Mouse (Mus musculus) B cell, adult (primary cell): ENCODE data around the gene Kifc5b. TPM values are rescaled to one million over a fixed set of nuclear protein-coding genes. Genes with fewer than 3 reads are reported as not detected.

Experiments
- total RNA-seq: library from RNA; stranded (reverse); gene quantifications from 4 replicates; pipeline ENCODE4 v1.2.4, GENCODE M21; 2023; ENCODE audit not compliant: inconsistent age

The Kifc5b gene
- total RNA-seq, result 6.7 to 9.9 TPM (median 7.9 TPM) in 4 replicates

DNA sequence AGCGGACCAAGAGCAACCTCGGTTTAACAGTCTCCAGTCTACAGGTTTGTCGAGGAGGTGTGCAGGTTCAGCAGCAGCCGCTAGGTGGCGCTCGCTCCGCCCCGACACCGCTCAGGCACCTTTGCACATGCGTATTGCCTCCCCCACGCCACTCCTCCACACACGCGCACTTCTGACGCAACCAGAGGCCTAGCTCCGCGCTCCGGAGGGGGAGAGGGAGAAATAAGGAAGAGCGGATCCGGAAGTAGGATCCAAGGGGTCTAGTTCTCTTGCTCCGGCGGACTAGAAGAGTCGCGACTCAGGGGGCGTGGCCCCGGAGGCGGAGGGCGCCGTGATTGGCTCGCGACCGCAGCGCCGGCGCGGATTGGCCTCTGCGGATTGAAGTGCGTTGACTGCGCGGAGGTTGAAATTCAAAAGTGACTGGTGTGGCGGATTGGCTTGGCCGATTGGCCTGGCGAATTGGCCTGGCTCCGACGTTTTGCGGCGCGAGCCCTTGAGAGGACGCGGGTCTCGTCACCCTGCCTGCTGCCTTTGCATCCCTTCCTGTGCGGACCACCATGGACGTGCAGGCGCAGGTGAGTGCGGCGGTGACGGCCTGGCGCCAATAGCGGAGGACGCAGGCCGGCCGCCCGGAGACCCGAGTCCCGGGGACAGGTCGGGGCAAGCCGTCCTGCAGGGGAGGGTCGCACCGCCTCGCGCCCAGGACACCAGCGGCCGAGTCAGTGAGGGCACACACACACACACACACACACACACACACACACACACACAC lies at the start of gene Kifc5b:
TSS of gene Kifc5b (plus strand) at position 381 of the 772 bp plus-strand sequence.

GRCm38 (mm10) chr17:26932839-26933398 lies 16.0 kb downstream of the Kifc5b start, which contains the start of gene Phf1:
TSS of gene Phf1 (plus strand) at chr17:26933052.

DNA sequence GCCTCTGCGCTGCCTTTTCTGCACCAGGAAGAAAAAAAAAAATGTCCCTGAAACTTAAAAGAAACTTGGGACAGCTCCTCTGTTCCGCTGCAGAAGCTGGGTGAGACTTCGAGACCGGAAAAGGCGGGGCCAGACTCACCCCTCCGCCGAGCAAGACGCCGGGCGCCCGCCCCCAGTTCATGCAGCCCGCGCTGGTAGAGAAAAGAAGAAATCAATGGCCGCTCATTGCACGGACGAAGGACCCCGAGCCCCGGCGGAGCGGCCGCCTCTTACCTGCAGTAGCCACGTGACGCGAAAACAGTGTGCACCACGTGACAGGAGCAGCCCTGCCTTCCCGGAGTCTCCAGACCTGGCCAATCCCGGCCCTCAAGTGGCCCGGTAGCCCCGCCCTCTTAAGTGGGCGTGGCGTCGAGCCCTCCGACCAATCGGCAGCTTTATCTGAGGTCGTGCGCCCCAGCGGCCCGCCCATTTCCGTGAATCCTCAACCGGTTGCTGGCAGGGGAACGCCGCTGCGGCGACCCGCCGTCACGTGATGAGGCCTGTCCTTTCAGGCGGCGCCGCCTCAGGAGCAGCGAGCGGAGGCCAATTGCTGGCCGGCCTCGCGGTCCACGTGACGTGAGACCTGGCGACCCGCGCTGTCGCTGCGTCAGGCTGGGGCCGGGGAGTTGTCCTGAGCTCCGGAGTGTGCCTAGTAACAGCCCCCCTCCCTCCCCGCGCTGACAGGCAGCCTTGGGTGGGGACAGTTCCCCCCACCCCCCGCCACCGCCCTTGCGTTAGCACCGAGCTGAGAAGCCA lies 22.5 kb downstream of the Kifc5b start, which contains the start of gene Cuta:
TSS of gene Cuta (minus strand) at position 392 of the 795 bp plus-strand sequence.

GRCm38 (mm10) chr17:26941031-26941789 lies 24.3 kb downstream of the Kifc5b start, which contains the start of gene Syngap1:
TSS of gene Syngap1 (plus strand) at chr17:26941253.

DNA sequence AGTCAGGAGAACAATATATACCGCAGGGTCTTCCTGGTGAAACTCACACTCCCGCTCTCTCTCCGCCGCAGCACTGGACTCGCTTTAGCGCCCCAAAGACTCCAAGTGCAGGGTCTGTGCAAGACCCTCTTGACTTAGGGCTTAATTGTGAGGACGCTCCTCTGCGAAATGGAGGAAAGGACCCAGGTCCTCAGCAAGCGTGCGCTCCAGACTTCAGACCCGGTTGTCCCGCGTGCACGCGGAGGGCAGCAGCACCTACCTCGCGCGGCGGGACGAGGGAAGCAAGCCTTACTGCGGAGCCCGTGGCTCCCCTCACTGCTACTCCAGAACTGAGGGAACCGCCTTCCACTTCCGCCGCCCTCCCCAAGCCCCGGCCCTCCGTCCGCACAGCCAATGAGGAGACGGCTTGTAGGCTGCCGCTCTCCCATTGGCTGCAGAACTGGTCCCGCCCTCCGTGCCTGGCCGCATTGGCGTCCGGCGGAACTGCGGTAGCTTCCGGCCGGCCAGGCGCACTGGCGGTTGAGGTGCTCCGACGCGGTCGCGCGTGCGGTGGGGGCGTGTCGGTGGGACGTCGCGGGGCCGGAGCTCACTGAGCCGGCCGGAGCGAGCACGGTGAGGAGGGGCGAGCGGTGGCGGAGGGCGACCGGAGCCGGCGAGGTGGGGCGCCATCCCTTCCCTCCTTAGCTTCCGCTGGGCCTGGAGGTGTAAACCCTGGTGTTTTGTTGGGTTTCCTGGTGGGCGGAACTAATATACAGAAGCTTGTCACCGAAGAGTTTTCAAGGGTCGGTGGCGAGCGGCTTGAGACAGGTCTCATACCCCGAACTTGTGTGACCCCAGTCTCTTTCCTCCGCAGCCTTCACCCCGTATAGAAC lies 56.0 kb downstream of the Kifc5b start, which contains the start of gene Zbtb9:
TSS of gene Zbtb9 (plus strand) at position 465 of the 872 bp plus-strand sequence.

Other genes starting within 250 kb of the Kifc5b start
- 114 to 129 TPM (median 121 TPM) in 4 replicates for gene Crebrf, start 201.4 kb upstream of the Kifc5b start, total RNA-seq
- 41.7 to 57.4 TPM (median 48.1 TPM) in 4 replicates for gene Bnip1, start 136.0 kb upstream of the Kifc5b start, total RNA-seq
- not detected in 4 replicates for gene Nkx2-5, start 72.1 kb upstream of the Kifc5b start, total RNA-seq
- 106 to 114 TPM (median 113 TPM) in 4 replicates for gene Phf1, start 16.0 kb downstream of the Kifc5b start, total RNA-seq
- 67.3 to 81.8 TPM (median 75.7 TPM) in 4 replicates for gene Cuta, start 22.5 kb downstream of the Kifc5b start, total RNA-seq
- 1.8 to 3.7 TPM (median 3.0 TPM) in 4 replicates for gene Syngap1, start 24.2 kb downstream of the Kifc5b start, total RNA-seq
- gene Zbtb9, start 56.1 kb downstream of the Kifc5b start, total RNA-seq, result 15.3 to 20.4 TPM (median 18.7 TPM) in 4 replicates
- gene Bak1, start 111.9 kb downstream of the Kifc5b start, total RNA-seq, result 40.3 to 50.8 TPM (median 46.4 TPM) in 4 replicates
- gene Itpr3, start 140.2 kb downstream of the Kifc5b start, total RNA-seq, result 181 to 196 TPM (median 194 TPM) in 4 replicates
- 44.9 to 60.2 TPM (median 52.4 TPM) in 4 replicates for gene Uqcc2, start 216.8 kb downstream of the Kifc5b start, total RNA-seq